Mouse (Mus musculus): Measurements from ENCODE around the gene Wwp2. TPM values are rescaled to one million over a fixed set of nuclear protein-coding genes. Genes with fewer than 3 reads are reported as not detected.

Wwp2 gene
- polyA plus RNA-seq, 1 experiment from 2014 or later, result 28.4 TPM

GRCm38 (mm10) chr8:107560820-107561536, 124.8 kb downstream of the Wwp2 start:
- Histone ChIP-seq H3K36me3 (peaks cover 22% of the 10 kb centered on the region), H3K9ac (peak overlapping the region; percentile 40; the same call in 1 of the 2 replicates), H3K4me1 (peaks cover 17% of the 10 kb centered on the region), H3K4me3 (no peak overlapping the region), H3K4me2 (peak overlapping the region; percentile 36), H3K27ac (replicated peaks) (no peak overlapping the region), H3K9me3 (no peaks in the 10 kb centered on the region), H3K27me3 (replicated peaks) (no peaks in the 10 kb centered on the region)
- ATAC-seq (ENCODE audit: extremely low read depth, insufficient number of reproducible peaks, low FRiP score, low TSS enrichment), result no peak
- WGBS, result 48% methylated on average over 16 of the region's 16 CpGs

- Histone ChIP-seq H3K4me1 (peaks cover 7% of the 10 kb centered on the region; the same call in 1 of the 2 replicates), H3K36me3 (peaks cover 10% of the 10 kb centered on the region), H3K27ac (replicated peaks) (no peak overlapping the region), H3K4me2 (no peak overlapping the region), H3K9me3 (no peaks in the 10 kb centered on the region), H3K27me3 (replicated peaks) (no peaks in the 10 kb centered on the region), H3K9ac (no peak overlapping the region), H3K4me3 (no peak overlapping the region)
- no peak for ATAC-seq (ENCODE audit: extremely low read depth, insufficient number of reproducible peaks, low FRiP score, low TSS enrichment)
- WGBS, result 71% methylated on average over 9 of the region's 9 CpGs
Measured at GRCm38 (mm10) chr8:107562164-107562563, 126.0 kb downstream of the Wwp2 start.

- H3K4me2 ChIP-seq, result no peak overlapping the region
Measured at GRCm38 (mm10) chr8:107571046-107571445, 134.9 kb downstream of the Wwp2 start.

GRCm38 (mm10) chr8:107571486-107572135, 135.4 kb downstream of the Wwp2 start:
- Histone ChIP-seq H3K27ac (replicated peaks) (no peak overlapping the region), H3K36me3 (no peaks in the 10 kb centered on the region; the same call in 1 of the 2 replicates), H3K4me3 (no peak overlapping the region), H3K4me1 (peaks cover 4% of the 10 kb centered on the region; the same call in 1 of the 2 replicates), H3K9ac (no peak overlapping the region), H3K27me3 (replicated peaks) (no peaks in the 10 kb centered on the region), H3K4me2 (no peak overlapping the region), H3K9me3 (no peaks in the 10 kb centered on the region)
- no peak for ATAC-seq (ENCODE audit: extremely low read depth, insufficient number of reproducible peaks, low FRiP score, low TSS enrichment)
- 69% methylated on average over 7 of the region's 7 CpGs for WGBS

More at GRCm38 (mm10) chr8:107571046-107571445, 134.9 kb downstream of the Wwp2 start:
- ATAC-seq (ENCODE audit: extremely low read depth, insufficient number of reproducible peaks, low FRiP score, low TSS enrichment), result no peak
- Histone ChIP-seq H3K9me3 (no peaks in the 10 kb centered on the region), H3K27me3 (replicated peaks) (no peaks in the 10 kb centered on the region), H3K9ac (no peak overlapping the region), H3K36me3 (no peaks in the 10 kb centered on the region; the same call in 1 of the 2 replicates), H3K27ac (replicated peaks) (no peak overlapping the region), H3K4me1 (no peaks in the 10 kb centered on the region), H3K4me3 (no peak overlapping the region)
- 71% methylated on average over 2 of the region's 2 CpGs for WGBS

GRCm38 (mm10) chr8:107572497-107572896, 136.3 kb downstream of the Wwp2 start:
- H3K27ac ChIP-seq (replicated peaks), result no peak overlapping the region
- no peaks in the 10 kb centered on the region for H3K27me3 ChIP-seq (replicated peaks)
- no peak overlapping the region for H3K9ac ChIP-seq
- H3K9me3 ChIP-seq, result no peaks in the 10 kb centered on the region
- peaks cover 4% of the 10 kb centered on the region; the same call in 1 of the 2 replicates for H3K4me1 ChIP-seq
- no peak overlapping the region for H3K4me2 ChIP-seq
- H3K4me3 ChIP-seq, result no peak overlapping the region
- WGBS, result 51% methylated on average over 4 of the region's 4 CpGs
- ATAC-seq (ENCODE audit: extremely low read depth, insufficient number of reproducible peaks, low FRiP score, low TSS enrichment), result no peak
- H3K36me3 ChIP-seq, result no peaks in the 10 kb centered on the region; the same call in 1 of the 2 replicates

GRCm38 (mm10) chr8:107574771-107575170, 138.6 kb downstream of the Wwp2 start:
- no peak overlapping the region for H3K4me2 ChIP-seq
- H3K9me3 ChIP-seq, result no peaks in the 10 kb centered on the region
- 82% methylated on average over 3 of the region's 3 CpGs for WGBS
- H3K27me3 ChIP-seq (replicated peaks), result no peaks in the 10 kb centered on the region
- peaks cover 4% of the 10 kb centered on the region; the same call in 1 of the 2 replicates for H3K4me1 ChIP-seq
- no peak overlapping the region for H3K27ac ChIP-seq (replicated peaks)
- H3K36me3 ChIP-seq, result peaks cover 21% of the 10 kb centered on the region
- H3K4me3 ChIP-seq, result no peak overlapping the region
- ATAC-seq (ENCODE audit: extremely low read depth, insufficient number of reproducible peaks, low FRiP score, low TSS enrichment), result no peak
- H3K9ac ChIP-seq, result no peak overlapping the region

- Histone ChIP-seq H3K27ac (replicated peaks) (0 out of 2 replicates have a peak overlapping the region, but pooled peaks have one; percentile 20), H3K9me3 (no peaks in the 10 kb centered on the region), H3K36me3 (peaks cover 40% of the 10 kb centered on the region), H3K9ac (peak overlapping the region; percentile 68), H3K27me3 (replicated peaks) (no peaks in the 10 kb centered on the region), H3K4me2 (peak overlapping the region; percentile 65), H3K4me1 (peaks cover 4% of the 10 kb centered on the region; the same call in 1 of the 2 replicates), H3K4me3 (peak overlapping the region; percentile 34)
- no peak for ATAC-seq (ENCODE audit: extremely low read depth, insufficient number of reproducible peaks, low FRiP score, low TSS enrichment)
- WGBS, result 10% methylated on average over 10 of the region's 10 CpGs
Measured at GRCm38 (mm10) chr8:107576702-107577101, 140.5 kb downstream of the Wwp2 start.

GRCm38 (mm10) chr8:107577640-107578039, 141.5 kb downstream of the Wwp2 start:
- H3K4me2 ChIP-seq, result no peak overlapping the region
- peaks cover 4% of the 10 kb centered on the region; the same call in 1 of the 2 replicates for H3K4me1 ChIP-seq
- peaks cover 50% of the 10 kb centered on the region for H3K36me3 ChIP-seq
- H3K9me3 ChIP-seq, result no peaks in the 10 kb centered on the region
- H3K9ac ChIP-seq, result no peak overlapping the region
- no peak for ATAC-seq (ENCODE audit: extremely low read depth, insufficient number of reproducible peaks, low FRiP score, low TSS enrichment)
- no peaks in the 10 kb centered on the region for H3K27me3 ChIP-seq (replicated peaks)
- H3K4me3 ChIP-seq, result no peak overlapping the region
- no peak overlapping the region for H3K27ac ChIP-seq (replicated peaks)
- WGBS, result 68% methylated on average over 4 of the region's 4 CpGs

GRCm38 (mm10) chr8:107578132-107578531, 142.0 kb downstream of the Wwp2 start:
- no peak overlapping the region for H3K27ac ChIP-seq (replicated peaks)

GRCm38 (mm10) chr8:107578541-107578940, 142.4 kb downstream of the Wwp2 start:
- Histone ChIP-seq H3K27me3 (replicated peaks) (no peaks in the 10 kb centered on the region), H3K4me1 (peaks cover 4% of the 10 kb centered on the region; the same call in 1 of the 2 replicates), H3K27ac (replicated peaks) (no peak overlapping the region), H3K4me2 (no peak overlapping the region), H3K4me3 (no peak overlapping the region), H3K9ac (no peak overlapping the region), H3K9me3 (no peaks in the 10 kb centered on the region), H3K36me3 (peaks cover 59% of the 10 kb centered on the region)
- no peak for ATAC-seq (ENCODE audit: extremely low read depth, insufficient number of reproducible peaks, low FRiP score, low TSS enrichment)
- WGBS, result 77% methylated on average over 8 of the region's 8 CpGs

More at GRCm38 (mm10) chr8:107578132-107578531, 142.0 kb downstream of the Wwp2 start:
- Histone ChIP-seq H3K4me2 (no peak overlapping the region), H3K4me1 (peaks cover 4% of the 10 kb centered on the region; the same call in 1 of the 2 replicates), H3K9ac (no peak overlapping the region), H3K9me3 (no peaks in the 10 kb centered on the region), H3K36me3 (peaks cover 55% of the 10 kb centered on the region), H3K4me3 (no peak overlapping the region), H3K27me3 (replicated peaks) (no peaks in the 10 kb centered on the region)
- 86% methylated on average over 8 of the region's 8 CpGs for WGBS
- ATAC-seq (ENCODE audit: extremely low read depth, insufficient number of reproducible peaks, low FRiP score, low TSS enrichment), result no peak

- Histone ChIP-seq H3K36me3 (peaks cover 82% of the 10 kb centered on the region), H3K9ac (no peak overlapping the region), H3K27me3 (replicated peaks) (no peaks in the 10 kb centered on the region), H3K4me2 (no peak overlapping the region), H3K4me1 (peaks cover 7% of the 10 kb centered on the region), H3K9me3 (no peaks in the 10 kb centered on the region), H3K27ac (replicated peaks) (no peak overlapping the region), H3K4me3 (no peak overlapping the region)
- 91% methylated on average over 13 of the region's 13 CpGs for WGBS
- no peak for ATAC-seq (ENCODE audit: extremely low read depth, insufficient number of reproducible peaks, low FRiP score, low TSS enrichment)
Measured at GRCm38 (mm10) chr8:107580879-107581278, 144.7 kb downstream of the Wwp2 start.
